Mouse (Mus musculus): ENCODE data around the gene Gm11168.
"Not testable (repeated sequence)": the region's sequence is repeated elsewhere in the genome, so short reads cannot be mapped to it uniquely, and the experiment has no call there.

GRCm38 (mm10) chr9:3012054-3012621, 9.0 kb downstream of the Gm11168 start:
- TF ChIP-seq CTCF, EP300 (IDR thresholded peaks at IDR 0.05): not testable (repeated sequence)
